Mouse (Mus musculus) colon, adult 2 months (tissue): ENCODE measurements around the gene Serpinb3b. TPM values are rescaled to one million over a fixed set of nuclear protein-coding genes. Genes with fewer than 3 reads are reported as not detected.

Experiments used
- polyA plus RNA-seq: library from polyadenylated mRNA; depleted of rRNA; stranded (reverse); fragments of >200 nt; gene quantifications from 2 replicates; pipeline ENCODE4 v1.2.3, GENCODE M21; 2012; rRNA removed

Gene Serpinb3b
- polyA plus RNA-seq = not detected in 2 replicates

GRCm38 (mm10) chr1:107278261-107278660 lies at the start of gene Serpinb3b, which contains the start of gene Serpinb3c:
Gene Serpinb3b (minus strand): TSS chr1:107278361.
Gene Serpinb3c (minus strand): TSS chr1:107278371.

Other genes starting within 250 kb of the Serpinb3b start
- not detected in 2 replicates for gene Serpinb3a, start 226.1 kb downstream of the Serpinb3b start, polyA plus RNA-seq
- gene Serpinb3d, start 194.9 kb downstream of the Serpinb3b start, polyA plus RNA-seq = not detected in 2 replicates
- not detected in 2 replicates for gene Serpinb3c, start within 50 bp of the Serpinb3b start, polyA plus RNA-seq
- not detected in 2 replicates for gene Serpinb11, start 82.8 kb upstream of the Serpinb3b start, polyA plus RNA-seq
- gene Serpinb7, start 121.3 kb upstream of the Serpinb3b start, polyA plus RNA-seq = not detected in 2 replicates
- gene Serpinb2, start 233.1 kb upstream of the Serpinb3b start, polyA plus RNA-seq = not detected in 2 replicates